Mouse (Mus musculus) intestine, postnatal 0 days (tissue): Measurements from ENCODE around the gene Bmp7. TPM values are rescaled to one million over a fixed set of nuclear protein-coding genes. Genes with fewer than 3 reads are reported as not detected.

Experiments used
- ATAC-seq: fragments of 200-750 bp; cut with Nextera tagmentation; 2 replicates; pipeline ENCODE4 v1.8.0; 2017; ENCODE audit warnings: mild to moderate bottlenecking, moderate TSS enrichment, moderate library complexity
- H3K27ac ChIP-seq: fragments of 300-500 bp; sonication (generic); 2 replicates; pipeline ENCODE4 v1.5.1; 2014; ENCODE audit warnings: mild to moderate bottlenecking, low read depth, low read length, moderate library complexity
- H3K27me3 ChIP-seq: fragments of 300-500 bp; sonication (generic); replicated peaks from 2 replicates; pipeline ENCODE4 v1.6.1; 2014; ENCODE audit warnings: low read length, mixed read lengths; ENCODE audit not compliant: control insufficient read depth, insufficient read depth
- H3K36me3 ChIP-seq: fragments of 300-500 bp; sonication (generic); 2 replicates; pipeline ENCODE4 v1.6.1; 2014; ENCODE audit warnings: mild to moderate bottlenecking, moderate library complexity; ENCODE audit not compliant: control insufficient read depth, insufficient read depth
- H3K4me1 ChIP-seq: fragments of 300-500 bp; sonication (generic); replicated peaks from 2 replicates; pipeline ENCODE4 v1.6.1; 2014; ENCODE audit warnings: antibody characterized with exemption, low read length, mixed read lengths; ENCODE audit not compliant: control insufficient read depth, insufficient read depth
- H3K4me2 ChIP-seq: fragments of 300-500 bp; sonication (generic); replicated peaks from 2 replicates; pipeline ENCODE4 v1.6.1; 2014; ENCODE audit warnings: low read depth, mild to moderate bottlenecking, moderate library complexity
- H3K4me3 ChIP-seq: fragments of 300-500 bp; sonication (generic); 2 replicates; pipeline ENCODE4 v1.5.1; 2014; ENCODE audit warnings: low read depth, low read length
- H3K9ac ChIP-seq: fragments of 300-500 bp; sonication (generic); 2 replicates; pipeline ENCODE4 v1.6.1; 2014; ENCODE audit warnings: mild to moderate bottlenecking, low read depth, low read length
- H3K9me3 ChIP-seq: fragments of 300-500 bp; sonication (generic); 2 replicates; pipeline ENCODE4 v1.6.1; 2016; ENCODE audit warnings: mixed run types; ENCODE audit not compliant: control insufficient read depth
- CTCF ChIP-seq: sonication (generic); IDR thresholded peaks from 2 replicates; pipeline ENCODE4 v1.5.1; 2016; ENCODE audit warnings: low read depth, mild to moderate bottlenecking, control low read depth, antibody characterized with exemption, moderate library complexity
- WGBS: fragments of 180-500 bp; shearing (Covaris S2); extraction: QIAGEN DNeasy Blood & Tissue Kit; methylation state at CpG from one replicate; pipeline ENCODE4 v1.1.7; 2014; 5-methylcytosine and 5-hydroxymethylcytosine counted together
- polyA plus RNA-seq: library from polyadenylated mRNA; unstranded; fragments of >200 nt; fragmentation: Nextera tagmentation; extraction: Ambion mirVana; gene quantifications from 2 replicates; pipeline ENCODE4 v1.2.1, GENCODE M21; 2015

Bmp7 gene
- polyA plus RNA-seq, 1 experiment from 2014 or later: 37.6 TPM

GRCm38 (mm10) chr2:172937326-172938190, 2.6 kb downstream of the Bmp7 start:
- H3K4me1 ChIP-seq: peaks cover 6% of the 10 kb centered on the region; the same call in 1 of the 2 replicates
- no peak overlapping the region for H3K9ac ChIP-seq
- peak overlapping the region; percentile 60; the same call in 1 of the 2 replicates for H3K4me3 ChIP-seq
- peak overlapping the region; percentile 62 for H3K27ac ChIP-seq
- no peak for TF ChIP-seq CTCF
- H3K9me3 ChIP-seq: no peaks in the 10 kb centered on the region
- no peak for ATAC-seq
- 0 out of 2 replicates have a peak, but pooled peaks cover 2% of the 10 kb centered on the region for H3K36me3 ChIP-seq
- H3K27me3 ChIP-seq: no peaks in the 10 kb centered on the region
- peak overlapping the region; percentile 94 for H3K4me2 ChIP-seq
- WGBS: 66% methylated on average over 12 of the region's 12 CpGs

- H3K27ac ChIP-seq: no peak overlapping the region
- 81% methylated on average over 5 of the region's 5 CpGs for WGBS
- H3K4me1 ChIP-seq: peaks cover 6% of the 10 kb centered on the region; the same call in 1 of the 2 replicates
- ATAC-seq: no peak
- no peaks in the 10 kb centered on the region for H3K27me3 ChIP-seq
- H3K9me3 ChIP-seq: no peaks in the 10 kb centered on the region
- no peak for TF ChIP-seq CTCF
- 0 out of 2 replicates have a peak, but pooled peaks cover 2% of the 10 kb centered on the region for H3K36me3 ChIP-seq
- H3K9ac ChIP-seq: no peak overlapping the region
- no peak overlapping the region for H3K4me3 ChIP-seq
- no peak overlapping the region for H3K4me2 ChIP-seq
Observed at GRCm38 (mm10) chr2:172936844-172937243, 3.3 kb downstream of the Bmp7 start.

- Histone ChIP-seq H3K4me3 (no peak overlapping the region), H3K4me1 (peaks cover 6% of the 10 kb centered on the region; the same call in 1 of the 2 replicates), H3K27me3 (no peaks in the 10 kb centered on the region), H3K9me3 (no peaks in the 10 kb centered on the region), H3K27ac (no peak overlapping the region), H3K4me2 (0 out of 2 replicates have a peak overlapping the region, but pooled peaks have one; percentile 52), H3K36me3 (0 out of 2 replicates have a peak, but pooled peaks cover 2% of the 10 kb centered on the region), H3K9ac (no peak overlapping the region)
- ATAC-seq: no peak
- no peak for TF ChIP-seq CTCF
- 73% methylated on average over 12 of the region's 12 CpGs for WGBS
Observed at GRCm38 (mm10) chr2:172935776-172936562, 4.2 kb downstream of the Bmp7 start.

GRCm38 (mm10) chr2:172934891-172935740, 5.0 kb downstream of the Bmp7 start:
- Histone ChIP-seq H3K4me3 (no peak overlapping the region), H3K9me3 (no peaks in the 10 kb centered on the region), H3K9ac (0 out of 2 replicates have a peak overlapping the region, but pooled peaks have one; percentile 17), H3K27ac (no peak overlapping the region), H3K4me2 (peak overlapping the region; percentile 52), H3K36me3 (0 out of 2 replicates have a peak, but pooled peaks cover 2% of the 10 kb centered on the region), H3K27me3 (no peaks in the 10 kb centered on the region), H3K4me1 (peaks cover 6% of the 10 kb centered on the region; the same call in 1 of the 2 replicates)
- 25% methylated on average over 30 of the region's 30 CpGs for WGBS
- no peak for ATAC-seq
- no peak for TF ChIP-seq CTCF

- Histone ChIP-seq H3K4me2 (peak overlapping the region; percentile 52; the same call in 1 of the 2 replicates), H3K9me3 (no peaks in the 10 kb centered on the region), H3K27ac (no peak overlapping the region), H3K9ac (no peak overlapping the region), H3K4me1 (peaks cover 6% of the 10 kb centered on the region; the same call in 1 of the 2 replicates), H3K36me3 (0 out of 2 replicates have a peak, but pooled peaks cover 2% of the 10 kb centered on the region), H3K27me3 (no peaks in the 10 kb centered on the region), H3K4me3 (no peak overlapping the region)
- WGBS: 35% methylated on average over 8 of the region's 8 CpGs
- no peak for TF ChIP-seq CTCF
- no peak for ATAC-seq
Observed at GRCm38 (mm10) chr2:172934420-172934788, 5.7 kb downstream of the Bmp7 start.
